Mouse (Mus musculus): ENCODE data around the gene Gm1043. TPM values are rescaled to one million over a fixed set of nuclear protein-coding genes. Genes with fewer than 3 reads are reported as not detected.

Gene Gm1043
- 5.2 and 6.0 TPM in 2 replicates for polyA plus RNA-seq (2012; rRNA removed)

DNA sequence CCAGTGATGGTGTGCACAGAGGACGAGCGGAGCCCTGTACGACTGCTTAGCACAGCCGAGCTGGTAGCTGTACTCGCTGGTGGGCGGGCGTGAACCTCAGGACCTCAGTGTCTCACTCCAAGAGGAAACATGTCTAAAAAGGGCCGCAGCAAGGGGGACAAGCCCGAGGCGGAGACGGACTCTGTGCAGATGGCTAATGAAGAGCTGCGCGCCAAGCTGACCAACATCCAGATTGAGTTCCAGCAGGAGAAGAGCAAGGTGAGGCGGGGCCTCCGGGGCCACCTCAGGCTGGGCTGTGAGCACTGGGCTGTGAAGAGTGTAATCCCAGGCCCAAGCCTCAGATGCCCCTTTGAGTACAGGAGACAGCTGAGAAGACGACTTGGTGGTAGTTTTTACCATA, at the start of gene Gm1043:
Gene Gm1043 (plus strand): TSS at position 130 of the 400 bp plus-strand sequence.
- H3K4me1 ChIP-seq (ENCODE audit: control insufficient read depth, insufficient read depth, low read length) = peaks cover 7% of the 10 kb centered on the region
- no peak within 1 kb of the TSS for H3K4me3 ChIP-seq (ENCODE audit: control insufficient read depth, low read depth, low read length)
- no peaks in the 10 kb centered on the region for H3K36me3 ChIP-seq (ENCODE audit: control insufficient read depth, insufficient read depth, low read length)
- TF ChIP-seq CTCF (IDR thresholded peaks at IDR 0.05; ENCODE audit: control insufficient read depth, insufficient read depth, insufficient replicate concordance, low read depth, low read length) (no peak), POLR2A (IDR thresholded peaks at IDR 0.05; ENCODE audit: control insufficient read depth, low read depth, low read length) (no peak)
- H3K27ac ChIP-seq (ENCODE audit: control insufficient read depth, insufficient read depth, low read depth, low read length) = no peak within 1 kb of the TSS
- no peaks in the 10 kb centered on the region for H3K27me3 ChIP-seq (ENCODE audit: control insufficient read depth, insufficient read depth, low read length)

- Histone ChIP-seq H3K4me3 (ENCODE audit: control insufficient read depth, low read depth, low read length) (no peak overlapping the region), H3K36me3 (ENCODE audit: control insufficient read depth, insufficient read depth, low read length) (no peaks in the 10 kb centered on the region), H3K27me3 (ENCODE audit: control insufficient read depth, insufficient read depth, low read length) (no peaks in the 10 kb centered on the region), H3K27ac (ENCODE audit: control insufficient read depth, insufficient read depth, low read depth, low read length) (no peak overlapping the region), H3K4me1 (ENCODE audit: control insufficient read depth, insufficient read depth, low read length) (peaks cover 2% of the 10 kb centered on the region; the same call in 1 of the 2 replicates)
- TF ChIP-seq POLR2A (IDR thresholded peaks at IDR 0.05; ENCODE audit: control insufficient read depth, low read depth, low read length) (no peak), CTCF (IDR thresholded peaks at IDR 0.05; ENCODE audit: control insufficient read depth, insufficient read depth, insufficient replicate concordance, low read depth, low read length) (no peak)
Measured at GRCm38 (mm10) chr5:37035896-37036295, 49.3 kb upstream of the Gm1043 start.

DNA sequence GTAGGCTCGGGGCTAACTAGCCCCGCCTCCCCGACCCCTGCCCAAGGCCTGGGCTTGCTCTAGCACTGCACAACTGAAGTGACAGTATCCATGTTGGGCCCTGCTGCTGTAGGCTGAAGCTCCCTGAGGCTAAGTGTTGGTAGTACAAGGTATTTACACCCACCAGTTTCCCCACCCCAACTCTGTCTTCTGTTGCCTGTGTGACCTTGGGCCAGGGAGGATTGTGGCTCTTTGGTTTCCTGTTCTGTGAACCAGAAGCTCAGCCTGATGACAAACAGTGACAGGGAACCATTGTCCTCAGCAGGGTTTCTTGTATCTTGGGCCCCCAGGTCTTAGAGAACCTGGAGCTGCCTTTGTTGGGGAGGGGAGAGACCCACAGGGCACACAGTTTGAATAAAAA, 48.3 kb upstream of the Gm1043 start:
- Histone ChIP-seq H3K4me3 (ENCODE audit: control insufficient read depth, low read depth, low read length) (no peak overlapping the region), H3K4me1 (ENCODE audit: control insufficient read depth, insufficient read depth, low read length) (peaks cover 8% of the 10 kb centered on the region), H3K36me3 (ENCODE audit: control insufficient read depth, insufficient read depth, low read length) (no peaks in the 10 kb centered on the region), H3K27me3 (ENCODE audit: control insufficient read depth, insufficient read depth, low read length) (no peaks in the 10 kb centered on the region), H3K27ac (ENCODE audit: control insufficient read depth, insufficient read depth, low read depth, low read length) (no peak overlapping the region)
- TF ChIP-seq CTCF (IDR thresholded peaks at IDR 0.05; ENCODE audit: control insufficient read depth, insufficient read depth, insufficient replicate concordance, low read depth, low read length) = no peak
- no peak for TF ChIP-seq POLR2A (IDR thresholded peaks at IDR 0.05; ENCODE audit: control insufficient read depth, low read depth, low read length)

DNA sequence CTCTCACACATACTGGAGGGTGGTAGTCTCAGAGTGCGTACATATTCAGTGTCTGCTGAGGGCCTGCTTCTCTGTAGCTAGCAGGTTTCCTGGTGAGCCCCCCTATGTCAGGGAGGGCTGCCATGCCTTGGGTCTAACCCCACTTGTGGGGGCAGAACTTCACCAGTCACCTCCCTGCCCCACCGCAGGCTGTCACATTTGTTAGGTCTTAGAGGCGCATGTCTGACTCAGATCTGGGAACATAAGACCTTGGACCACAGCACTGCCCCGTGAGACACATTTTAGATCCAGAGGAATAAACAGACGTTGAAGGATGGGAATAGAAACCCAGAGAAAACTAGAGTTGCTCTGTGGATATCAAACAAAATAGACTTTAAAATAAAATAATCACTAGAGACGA, 45.3 kb upstream of the Gm1043 start:
- no peak overlapping the region for H3K4me3 ChIP-seq (ENCODE audit: control insufficient read depth, low read depth, low read length)
- no peaks in the 10 kb centered on the region for H3K27me3 ChIP-seq (ENCODE audit: control insufficient read depth, insufficient read depth, low read length)
- TF ChIP-seq CTCF (IDR thresholded peaks at IDR 0.05; ENCODE audit: control insufficient read depth, insufficient read depth, insufficient replicate concordance, low read depth, low read length) = no peak
- no peak for TF ChIP-seq POLR2A (IDR thresholded peaks at IDR 0.05; ENCODE audit: control insufficient read depth, low read depth, low read length)
- no peak overlapping the region for H3K27ac ChIP-seq (ENCODE audit: control insufficient read depth, insufficient read depth, low read depth, low read length)
- peaks cover 8% of the 10 kb centered on the region for H3K4me1 ChIP-seq (ENCODE audit: control insufficient read depth, insufficient read depth, low read length)
- no peaks in the 10 kb centered on the region for H3K36me3 ChIP-seq (ENCODE audit: control insufficient read depth, insufficient read depth, low read length)

GRCm38 (mm10) chr5:37040711-37041110, 44.5 kb upstream of the Gm1043 start:
- Histone ChIP-seq H3K4me3 (ENCODE audit: control insufficient read depth, low read depth, low read length) (no peak overlapping the region; the same call in 1 of the 2 replicates), H3K27me3 (ENCODE audit: control insufficient read depth, insufficient read depth, low read length) (no peaks in the 10 kb centered on the region), H3K36me3 (ENCODE audit: control insufficient read depth, insufficient read depth, low read length) (no peaks in the 10 kb centered on the region), H3K27ac (ENCODE audit: control insufficient read depth, insufficient read depth, low read depth, low read length) (no peak overlapping the region), H3K4me1 (ENCODE audit: control insufficient read depth, insufficient read depth, low read length) (peaks cover 8% of the 10 kb centered on the region)
- TF ChIP-seq POLR2A (IDR thresholded peaks at IDR 0.05; ENCODE audit: control insufficient read depth, low read depth, low read length) (no peak), CTCF (IDR thresholded peaks at IDR 0.05; ENCODE audit: control insufficient read depth, insufficient read depth, insufficient replicate concordance, low read depth, low read length) (no peak)

GRCm38 (mm10) chr5:37041651-37042050, 43.5 kb upstream of the Gm1043 start:
- TF ChIP-seq POLR2A (IDR thresholded peaks at IDR 0.05; ENCODE audit: control insufficient read depth, low read depth, low read length) = no peak
- TF ChIP-seq CTCF (IDR thresholded peaks at IDR 0.05; ENCODE audit: control insufficient read depth, insufficient read depth, insufficient replicate concordance, low read depth, low read length) = no peak

GRCm38 (mm10) chr5:37042934-37043333, 42.2 kb upstream of the Gm1043 start:
- Histone ChIP-seq H3K36me3 (ENCODE audit: control insufficient read depth, insufficient read depth, low read length) (no peaks in the 10 kb centered on the region), H3K4me1 (ENCODE audit: control insufficient read depth, insufficient read depth, low read length) (peaks cover 16% of the 10 kb centered on the region), H3K27ac (ENCODE audit: control insufficient read depth, insufficient read depth, low read depth, low read length) (no peak overlapping the region), H3K27me3 (ENCODE audit: control insufficient read depth, insufficient read depth, low read length) (no peaks in the 10 kb centered on the region), H3K4me3 (ENCODE audit: control insufficient read depth, low read depth, low read length) (no peak overlapping the region)
- TF ChIP-seq CTCF (IDR thresholded peaks at IDR 0.05; ENCODE audit: control insufficient read depth, insufficient read depth, insufficient replicate concordance, low read depth, low read length) (no peak), POLR2A (IDR thresholded peaks at IDR 0.05; ENCODE audit: control insufficient read depth, low read depth, low read length) (no peak)

More at GRCm38 (mm10) chr5:37041651-37042050, 43.5 kb upstream of the Gm1043 start:
- Histone ChIP-seq H3K27me3 (ENCODE audit: control insufficient read depth, insufficient read depth, low read length) (no peaks in the 10 kb centered on the region), H3K4me1 (ENCODE audit: control insufficient read depth, insufficient read depth, low read length) (peaks cover 8% of the 10 kb centered on the region), H3K4me3 (ENCODE audit: control insufficient read depth, low read depth, low read length) (no peak overlapping the region), H3K27ac (ENCODE audit: control insufficient read depth, insufficient read depth, low read depth, low read length) (no peak overlapping the region), H3K36me3 (ENCODE audit: control insufficient read depth, insufficient read depth, low read length) (no peaks in the 10 kb centered on the region)

DNA sequence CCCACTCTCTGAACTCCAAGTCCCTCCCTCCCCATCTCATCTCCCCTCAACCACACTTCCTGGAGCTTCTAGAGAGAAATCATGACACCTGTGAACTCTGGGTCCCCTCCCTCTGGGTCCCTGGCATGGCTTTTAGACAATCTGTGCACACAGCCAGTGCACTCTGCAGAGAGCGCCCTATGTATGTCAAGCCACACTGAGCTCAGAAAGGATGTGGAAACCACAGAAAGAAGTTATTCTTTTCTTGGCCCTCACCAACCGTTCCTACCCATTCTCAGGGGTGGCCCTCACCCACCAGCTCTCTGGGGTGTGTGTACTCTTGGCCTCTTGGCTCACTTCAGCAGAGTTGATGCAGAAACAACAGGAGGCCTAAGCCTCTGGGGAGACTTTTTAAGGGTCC, 40.4 kb upstream of the Gm1043 start:
- H3K4me1 ChIP-seq (ENCODE audit: control insufficient read depth, insufficient read depth, low read length) = peaks cover 25% of the 10 kb centered on the region
- TF ChIP-seq CTCF (IDR thresholded peaks at IDR 0.05; ENCODE audit: control insufficient read depth, insufficient read depth, insufficient replicate concordance, low read depth, low read length) = no peak
- no peak for TF ChIP-seq POLR2A (IDR thresholded peaks at IDR 0.05; ENCODE audit: control insufficient read depth, low read depth, low read length)
- no peaks in the 10 kb centered on the region for H3K27me3 ChIP-seq (ENCODE audit: control insufficient read depth, insufficient read depth, low read length)
- no peaks in the 10 kb centered on the region for H3K36me3 ChIP-seq (ENCODE audit: control insufficient read depth, insufficient read depth, low read length)
- H3K4me3 ChIP-seq (ENCODE audit: control insufficient read depth, low read depth, low read length) = no peak overlapping the region
- no peak overlapping the region for H3K27ac ChIP-seq (ENCODE audit: control insufficient read depth, insufficient read depth, low read depth, low read length)

Data from testis, adult 2 months (tissue).